8 mouse cellular contexts compared by ENCODE assay signal in the genomic region with DNA sequence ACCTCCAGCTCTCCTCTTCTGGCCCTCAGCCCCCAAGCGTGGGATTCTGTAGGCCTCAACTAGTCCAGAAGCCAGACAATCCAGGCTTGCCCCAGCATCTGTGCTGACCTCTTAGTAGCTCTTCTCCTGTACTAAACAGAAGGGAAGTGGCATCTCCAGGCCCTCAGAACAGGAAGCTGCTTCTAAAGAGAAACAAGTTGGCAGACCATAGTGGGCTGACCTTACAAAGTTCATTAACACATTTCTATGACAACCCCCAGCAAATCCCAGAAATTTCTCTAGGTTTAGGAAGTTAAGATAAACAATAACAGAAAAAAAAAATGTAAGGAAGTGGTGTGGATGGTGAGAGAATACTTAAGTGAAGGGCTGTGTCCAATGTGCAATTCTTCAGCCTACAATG. TPM values are rescaled to one million over a fixed set of nuclear protein-coding genes. Genes with fewer than 3 reads are reported as not detected.
DNase-seq lines count a peak whose midpoint lies in the region; ATAC-seq and TF ChIP-seq lines count a peak whose summit lies in the region.

No protein-coding gene starts in this region.

- no peak for TF ChIP-seq CTCF in heart, adult 2 months (IDR thresholded peaks at IDR 0.05)

- TF ChIP-seq POLR2A in heart, adult 2 months (IDR thresholded peaks at IDR 0.05; ENCODE audit: insufficient read depth, low read depth, low read length), result no peak

- ATAC-seq in heart, embryonic 15.5 days (replicated peaks; ENCODE audit: insufficient number of reproducible peaks, insufficient read depth, low FRiP score, low read depth), result no peak
- ATAC-seq in liver, embryonic 16.5 days (ENCODE audit: low read depth), result no peak
- ATAC-seq in activated CD4-positive, CD25-positive, alpha-beta regulatory T cell, adult 4 months, result no peak

- WGBS in heart, adult 2 months, result 42% methylated on average over 1 of the region's 1 CpGs
- 59% methylated on average over 1 of the region's 1 CpGs for WGBS in heart, embryonic 15.5 days
- WGBS in liver, embryonic 16.5 days (ENCODE audit: insufficient replicate concordance), result 48% methylated on average over 1 of the region's 1 CpGs

- no peak overlapping the region for H3K9ac ChIP-seq in heart, adult 2 months (ENCODE audit: low read depth, low read length)
- H3K9ac ChIP-seq in heart, embryonic 15.5 days, result peak overlapping the region; percentile 25; the same call in 1 of the 2 replicates
- H3K9ac ChIP-seq in liver, embryonic 16.5 days (ENCODE audit: low read depth, low read length), result peak overlapping the region; percentile 32; the same call in 1 of the 2 replicates

- no peak for TF ChIP-seq EP300 in heart, adult 2 months (IDR thresholded peaks at IDR 0.05; ENCODE audit: insufficient read depth, low read depth, low read length)

- H3K79me2 ChIP-seq in heart, adult 2 months (replicated peaks; ENCODE audit: control insufficient read depth, insufficient read depth, low read length), result peaks cover 8% of the 10 kb centered on the region; the same call in 1 of the 2 replicates

- peak overlapping the region; percentile 77 for H3K27ac ChIP-seq in heart, adult 2 months
- peak overlapping the region; percentile 98; the same call in 1 of the 2 replicates for H3K27ac ChIP-seq in heart, embryonic 15.5 days
- H3K27ac ChIP-seq in liver, embryonic 16.5 days (ENCODE audit: low read length), result peak overlapping the region; percentile 70; the same call in 1 of the 2 replicates

- H3K4me3 ChIP-seq in heart, adult 2 months, result peak overlapping the region; percentile 87; the same call in 1 of the 2 replicates
- H3K4me3 ChIP-seq in heart, embryonic 15.5 days, result peak overlapping the region; percentile 98
- peak overlapping the region; percentile 93 for H3K4me3 ChIP-seq in liver, embryonic 16.5 days (ENCODE audit: low read depth, low read length)

- peaks cover 27% of the 10 kb centered on the region for H3K4me1 ChIP-seq in heart, adult 2 months (ENCODE audit: control insufficient read depth, insufficient read depth, low read length)
- H3K4me1 ChIP-seq in heart, embryonic 15.5 days (replicated peaks), result peaks cover 56% of the 10 kb centered on the region
- peaks cover 41% of the 10 kb centered on the region for H3K4me1 ChIP-seq in liver, embryonic 16.5 days (ENCODE audit: control insufficient read depth, low read depth, low read length)

- peak overlapping the region; percentile 79 for H3K4me2 ChIP-seq in heart, embryonic 15.5 days
- peak overlapping the region; percentile 97 for H3K4me2 ChIP-seq in liver, embryonic 16.5 days (ENCODE audit: low read depth, low read length)

- no peaks in the 10 kb centered on the region for H3K9me3 ChIP-seq in heart, embryonic 15.5 days (replicated peaks)
- no peaks in the 10 kb centered on the region for H3K9me3 ChIP-seq in liver, embryonic 16.5 days (replicated peaks; ENCODE audit: control insufficient read depth, low read length)

- H3K36me3 ChIP-seq in heart, adult 2 months (ENCODE audit: control insufficient read depth, insufficient read depth, low read length), result peaks cover 32% of the 10 kb centered on the region
- no peaks in the 10 kb centered on the region for H3K36me3 ChIP-seq in heart, embryonic 15.5 days
- no peaks in the 10 kb centered on the region for H3K36me3 ChIP-seq in liver, embryonic 16.5 days (ENCODE audit: control insufficient read depth, insufficient read depth)

- intact Hi-C loops in heart, adult 2 months (cut with DNase I), result loop anchor here (2.0 to 5.0 kb wide), 4 partner anchors 18 to 263 kb away; a partner anchor contains a TSS
- intact Hi-C loops in heart, postnatal 25 days (cut with DNase I), result loop anchor here (5.0 to 10.0 kb wide), 4 partner anchors 92 to 446 kb away; a partner anchor contains a TSS

- DNase-seq in heart, adult 2 months, result peak in 1 of 2 experiments; percentile 16
- no peak for DNase-seq in heart, postnatal 25 days (ENCODE audit: low spot score)
- DNase-seq in 416B (ENCODE audit: low read depth) (peak; percentile 70), MN1 (ENCODE audit: low spot score) (no peak)
- DNase-seq in cerebellum, postnatal 4 days (ENCODE audit: low spot score in 2 of 2), result no peak

- H3K27me3 ChIP-seq in heart, adult 2 months (ENCODE audit: control insufficient read depth, insufficient read depth, low read length), result no peaks in the 10 kb centered on the region
- no peaks in the 10 kb centered on the region for H3K27me3 ChIP-seq in heart, embryonic 15.5 days
- no peaks in the 10 kb centered on the region for H3K27me3 ChIP-seq in liver, embryonic 16.5 days (ENCODE audit: control insufficient read depth, insufficient read depth, low read depth, low read length)

RNA-seq across cellular contexts. Expression of a gene that starts 2.0 kb away (rescaled TPM):
- total RNA-seq in heart, adult 2 months (2021), result 100 to 1,000 TPM; 106 to 117 TPM
- 47.2 and 65.1 TPM in 2 replicates for polyA plus RNA-seq in heart, adult 2 months (2012; rRNA removed)
- total RNA-seq in heart, postnatal 25 days (2021), result 100 to 1,000 TPM; 112 TPM
- 59.2 and 70.7 TPM in 2 replicates for polyA plus RNA-seq in heart, embryonic 15.5 days (2015; fragmentation: Nextera tagmentation; extraction: Ambion mirVana)
- 64.0 and 78.6 TPM in 2 replicates for polyA plus RNA-seq in liver, embryonic 16.5 days (2015; fragmentation: Nextera tagmentation; extraction: Ambion mirVana)
- 10 to 100 TPM; 34.6 to 36.9 TPM for polyA plus RNA-seq in activated CD4-positive, CD25-positive, alpha-beta regulatory T cell, adult 4 months (2017; shearing (Covaris generic))

RNA-seq across cellular contexts. Expression of a gene that starts 23.8 kb away (rescaled TPM):
- not detected for total RNA-seq in heart, adult 2 months (2021)
- polyA plus RNA-seq in heart, adult 2 months (2012; rRNA removed), result not detected in 2 replicates
- total RNA-seq in heart, postnatal 25 days (2021), result not detected
- not detected in 2 replicates for polyA plus RNA-seq in heart, embryonic 15.5 days (2015; fragmentation: Nextera tagmentation; extraction: Ambion mirVana)
- not detected in 2 replicates for polyA plus RNA-seq in liver, embryonic 16.5 days (2015; fragmentation: Nextera tagmentation; extraction: Ambion mirVana)
- polyA plus RNA-seq in activated CD4-positive, CD25-positive, alpha-beta regulatory T cell, adult 4 months (2017; shearing (Covaris generic)), result not detected
